Mouse (Mus musculus) heart, postnatal 0 days (tissue): ENCODE measurements around the gene Kif23. TPM values are rescaled to one million over a fixed set of nuclear protein-coding genes. Genes with fewer than 3 reads are reported as not detected.

Source experiments
- ATAC-seq: fragments of 200-750 bp; cut with Nextera tagmentation; 2 replicates; pipeline ENCODE4 v1.8.0; 2017; ENCODE audit warnings: low read depth, moderate number of reproducible peaks, moderate library complexity; ENCODE audit not compliant: insufficient read depth
- DNase-seq: peaks from one replicate; pipeline ENCODE4 v3.0.0-alpha.2; 2016; ENCODE audit warnings: low spot score
- H3K27ac ChIP-seq: fragments of 300-500 bp; sonication (generic); 2 replicates; pipeline ENCODE4 v1.5.1; 2014; ENCODE audit warnings: low read depth, mild to moderate bottlenecking
- H3K27me3 ChIP-seq: fragments of 300-500 bp; sonication (generic); 2 replicates; pipeline ENCODE4 v1.6.1; 2014; ENCODE audit warnings: low read length, mixed read lengths; ENCODE audit not compliant: control insufficient read depth, insufficient read depth
- H3K36me3 ChIP-seq: fragments of 300-500 bp; sonication (generic); replicated peaks from 2 replicates; pipeline ENCODE4 v1.6.1; 2014; ENCODE audit warnings: low read length, mixed read lengths; ENCODE audit not compliant: control insufficient read depth, insufficient read depth
- H3K4me1 ChIP-seq: fragments of 300-500 bp; sonication (generic); 2 replicates; pipeline ENCODE4 v1.6.1; 2014; ENCODE audit warnings: antibody characterized with exemption; ENCODE audit not compliant: control insufficient read depth, insufficient read depth
- H3K4me2 ChIP-seq: fragments of 300-500 bp; sonication (generic); 2 replicates; pipeline ENCODE4 v1.6.1; 2014; ENCODE audit warnings: low read depth, mild to moderate bottlenecking, low read length, moderate library complexity
- H3K4me3 ChIP-seq: fragments of 300-500 bp; sonication (generic); 2 replicates; pipeline ENCODE4 v1.5.1; 2014; ENCODE audit warnings: low read depth, low read length
- H3K9ac ChIP-seq: fragments of 300-500 bp; sonication (generic); replicated peaks from 2 replicates; pipeline ENCODE4 v1.6.1; 2014; ENCODE audit warnings: low read depth, low read length, mixed read lengths
- H3K9me3 ChIP-seq: fragments of 300-500 bp; sonication (generic); replicated peaks from 2 replicates; pipeline ENCODE4 v1.6.1; 2016; ENCODE audit warnings: low read length; ENCODE audit not compliant: control insufficient read depth
- CTCF ChIP-seq: IDR thresholded peaks from 2 replicates; pipeline ENCODE4 v1.5.1; 2016; ENCODE audit warnings: antibody characterized with exemption, control low read depth, low read depth
- EP300 ChIP-seq: IDR thresholded peaks from 2 replicates; pipeline ENCODE4 v1.6.1; 2016; ENCODE audit warnings: antibody characterized with exemption, low read depth
- WGBS: fragments of 180-500 bp; shearing (Covaris S2); extraction: QIAGEN DNeasy Blood & Tissue Kit; methylation state at CpG from one replicate; pipeline ENCODE4 v1.1.7; 2014; 5-methylcytosine and 5-hydroxymethylcytosine counted together
- polyA plus RNA-seq: library from polyadenylated mRNA; unstranded; fragments of >200 nt; fragmentation: Nextera tagmentation; extraction: Ambion mirVana; gene quantifications from 2 replicates; pipeline ENCODE4 v1.2.1, GENCODE M21; 2015
- total RNA-seq: library from RNA; depleted of rRNA; stranded (reverse); fragments of >200 nt; gene quantifications from 2 replicates; pipeline ENCODE4 v1.2.3, GENCODE M21; 2014; ENCODE audit warnings: low replicate concordance

Kif23 gene
- total and polyA plus RNA-seq, 2 experiments from 2014 or later: 9.9 to 17.6 TPM

DNA sequence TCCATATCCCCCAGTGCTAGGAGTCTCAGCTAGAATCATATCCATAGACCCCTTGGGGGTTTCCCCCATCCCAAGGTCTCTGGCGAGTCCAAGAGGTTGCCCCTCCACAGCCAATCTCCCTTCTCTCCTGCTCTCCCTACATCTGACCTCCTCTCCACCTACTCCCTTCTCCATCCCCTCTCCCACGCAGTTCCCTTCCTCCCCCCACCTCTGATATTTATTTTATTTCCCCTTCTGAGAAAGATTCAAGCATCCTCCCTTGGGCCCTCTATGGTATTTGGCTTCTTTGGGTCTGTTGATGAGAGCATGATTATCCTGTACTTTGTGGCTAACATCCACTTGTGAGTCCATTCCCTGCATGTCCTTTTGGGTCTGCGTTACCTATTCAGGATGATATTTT, 38.2 kb downstream of the Kif23 start:
- no peak overlapping the region for H3K4me3 ChIP-seq
- no peak for DNase-seq
- peaks cover 3% of the 10 kb centered on the region for H3K4me1 ChIP-seq
- H3K27me3 ChIP-seq: 0 out of 2 replicates have a peak, but pooled peaks cover 6% of the 10 kb centered on the region
- H3K36me3 ChIP-seq: peaks cover 17% of the 10 kb centered on the region
- 66% methylated on average over 3 of the region's 3 CpGs for WGBS
- H3K9me3 ChIP-seq: no peaks in the 10 kb centered on the region
- no peak overlapping the region for H3K27ac ChIP-seq
- no peak for ATAC-seq
- H3K9ac ChIP-seq: no peak overlapping the region
- H3K4me2 ChIP-seq: no peak overlapping the region
- TF ChIP-seq EP300 (no peak), CTCF (no peak)

GRCm38 (mm10) chr9:61907621-61908295, 38.8 kb downstream of the Kif23 start:
- H3K4me3 ChIP-seq: no peak overlapping the region
- H3K9me3 ChIP-seq: no peaks in the 10 kb centered on the region
- no peak overlapping the region for H3K27ac ChIP-seq
- no peak for TF ChIP-seq EP300
- no peak for TF ChIP-seq CTCF
- no peak overlapping the region for H3K4me2 ChIP-seq
- no peak overlapping the region for H3K9ac ChIP-seq
- no peaks in the 10 kb centered on the region; the same call in 1 of the 2 replicates for H3K4me1 ChIP-seq
- peaks cover 8% of the 10 kb centered on the region; the same call in 1 of the 2 replicates for H3K27me3 ChIP-seq
- 66% methylated on average over 4 of the region's 4 CpGs for WGBS
- peaks cover 14% of the 10 kb centered on the region for H3K36me3 ChIP-seq
- no peak for DNase-seq
- ATAC-seq: no peak

GRCm38 (mm10) chr9:61906912-61907311, 39.7 kb downstream of the Kif23 start:
- ATAC-seq: no peak
- Histone ChIP-seq H3K9me3 (no peaks in the 10 kb centered on the region), H3K36me3 (peaks cover 6% of the 10 kb centered on the region), H3K27ac (no peak overlapping the region), H3K9ac (no peak overlapping the region), H3K4me1 (no peaks in the 10 kb centered on the region; the same call in 1 of the 2 replicates), H3K4me3 (no peak overlapping the region), H3K27me3 (peaks cover 16% of the 10 kb centered on the region; the same call in 1 of the 2 replicates), H3K4me2 (no peak overlapping the region)
- TF ChIP-seq EP300: no peak
- peak; percentile 54 for TF ChIP-seq CTCF
- no peak for DNase-seq
- WGBS: 61% methylated on average over 10 of the region's 10 CpGs

DNA sequence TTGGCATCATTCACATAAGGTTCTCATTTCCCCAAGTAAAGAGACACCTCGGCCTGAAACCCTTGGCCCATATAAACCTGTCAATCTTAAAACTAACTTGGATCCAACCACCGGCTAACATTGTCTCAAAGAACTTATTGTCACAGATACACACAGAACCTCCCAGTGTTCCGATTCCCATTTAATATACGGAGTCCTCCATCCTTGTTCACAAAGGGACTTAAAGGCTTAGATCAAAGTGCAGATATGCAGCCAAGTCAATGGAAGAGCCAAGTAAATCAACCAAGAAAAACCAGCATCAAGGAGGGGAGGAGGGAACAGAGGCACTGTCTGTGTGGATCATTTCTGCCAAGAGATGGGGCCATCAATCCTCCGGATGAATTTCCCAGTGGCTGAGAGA, 41.0 kb downstream of the Kif23 start:
- Histone ChIP-seq H3K36me3 (no peaks in the 10 kb centered on the region), H3K4me3 (no peak overlapping the region), H3K27me3 (peaks cover 24% of the 10 kb centered on the region), H3K4me2 (no peak overlapping the region), H3K9ac (no peak overlapping the region), H3K9me3 (no peaks in the 10 kb centered on the region), H3K4me1 (no peaks in the 10 kb centered on the region; the same call in 1 of the 2 replicates), H3K27ac (no peak overlapping the region)
- TF ChIP-seq CTCF (no peak), EP300 (no peak)
- no peak for DNase-seq
- ATAC-seq: no peak
- WGBS: 85% methylated on average over 5 of the region's 5 CpGs

- Histone ChIP-seq H3K4me2 (no peak overlapping the region), H3K27me3 (peaks cover 37% of the 10 kb centered on the region), H3K9me3 (no peaks in the 10 kb centered on the region), H3K4me3 (no peak overlapping the region), H3K27ac (no peak overlapping the region), H3K36me3 (no peaks in the 10 kb centered on the region), H3K9ac (no peak overlapping the region), H3K4me1 (no peaks in the 10 kb centered on the region; the same call in 1 of the 2 replicates)
- WGBS: 33% methylated on average over 7 of the region's 7 CpGs
- TF ChIP-seq CTCF (no peak), EP300 (no peak)
- ATAC-seq (no peak), DNase-seq (no peak)
Measured at GRCm38 (mm10) chr9:61904201-61904600, 42.4 kb downstream of the Kif23 start.

DNA sequence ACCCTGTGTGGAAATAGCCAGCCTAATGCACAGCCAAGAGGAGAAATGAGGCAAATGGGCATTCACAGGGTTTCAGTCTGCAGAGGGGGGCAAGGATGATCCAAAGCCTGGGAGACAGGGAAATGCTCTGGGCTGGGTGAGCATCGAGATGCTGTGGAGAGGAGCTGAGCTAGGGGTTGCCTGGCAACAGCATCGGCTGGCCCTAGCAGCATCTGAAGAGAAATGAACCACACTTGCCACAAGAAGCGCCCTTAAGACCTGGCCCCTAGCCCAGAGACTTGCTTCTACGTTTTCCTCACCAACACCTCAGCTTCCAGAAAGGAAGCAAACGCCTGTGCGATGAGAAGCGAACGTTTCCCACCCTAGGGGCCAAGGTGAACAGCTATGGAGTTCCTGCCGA, 44.1 kb downstream of the Kif23 start:
- DNase-seq: no peak
- Histone ChIP-seq H3K27ac (no peak overlapping the region), H3K9ac (no peak overlapping the region), H3K4me2 (no peak overlapping the region), H3K4me3 (no peak overlapping the region), H3K4me1 (no peaks in the 10 kb centered on the region; the same call in 1 of the 2 replicates), H3K27me3 (peaks cover 48% of the 10 kb centered on the region), H3K9me3 (no peaks in the 10 kb centered on the region), H3K36me3 (no peaks in the 10 kb centered on the region)
- no peak for ATAC-seq
- TF ChIP-seq CTCF: no peak
- no peak for TF ChIP-seq EP300
- WGBS: 52% methylated on average over 9 of the region's 9 CpGs
